Mouse (Mus musculus) cerebellum, adult 2 months (tissue): Measurements from ENCODE around the gene Espnl.

Experiments
- CTCF ChIP-seq: fragments of 200-500 bp; IDR thresholded peaks from 2 replicates; pipeline ENCODE4 v1.5.1; 2011; ENCODE audit warnings: low read depth, mild to moderate bottlenecking, control low read depth, low read length, moderate library complexity, borderline replicate concordance; ENCODE audit not compliant: insufficient read depth
- POLR2A ChIP-seq: fragments of 200-500 bp; IDR thresholded peaks from 2 replicates; pipeline ENCODE4 v1.6.1; 2011; ENCODE audit warnings: low read length, control low read depth, borderline replicate concordance; ENCODE audit not compliant: insufficient read depth

GRCm38 (mm10) chr1:91332102-91332501 is 10.2 kb downstream of the Espnl start:
- TF ChIP-seq CTCF (no peak), POLR2A (no peak)
